Mouse (Mus musculus): ENCODE data around the gene Cfi.

Gene Cfi

GRCm38 (mm10) chr3:129878405-129879021, 42.8 kb downstream of the Cfi start, which contains the start of gene Pla2g12a:
TSS of gene Pla2g12a (plus strand) at chr3:129878606.
- DNase-seq: peak; percentile 94 to 97

- peak in 1 of 2 experiments; percentile 31 for DNase-seq
Measured at GRCm38 (mm10) chr3:129879131-129879757, 43.6 kb downstream of the Cfi start.

- no peak for DNase-seq
Measured at GRCm38 (mm10) chr3:129879913-129880312, 44.2 kb downstream of the Cfi start.

GRCm38 (mm10) chr3:129880925-129881593, 45.4 kb downstream of the Cfi start:
- no peak for DNase-seq

GRCm38 (mm10) chr3:129885577-129885976, 49.9 kb downstream of the Cfi start:
- DNase-seq: no peak

- no peak for DNase-seq
Measured at GRCm38 (mm10) chr3:129886430-129886829, 50.7 kb downstream of the Cfi start.

- no peak for DNase-seq
Measured at GRCm38 (mm10) chr3:129887779-129888517, 52.3 kb downstream of the Cfi start.

- DNase-seq: no peak
Measured at GRCm38 (mm10) chr3:129892003-129892402, 56.3 kb downstream of the Cfi start.

- no peak for DNase-seq
Measured at GRCm38 (mm10) chr3:129893143-129893542, 57.5 kb downstream of the Cfi start.

GRCm38 (mm10) chr3:129896591-129896990, 60.9 kb downstream of the Cfi start:
- no peak for DNase-seq

- no peak for DNase-seq
Measured at GRCm38 (mm10) chr3:129898886-129899285, 63.2 kb downstream of the Cfi start.

- peak; percentile 46 to 74 for DNase-seq
Measured at GRCm38 (mm10) chr3:129901271-129901809, 65.7 kb downstream of the Cfi start, which contains the start of gene Casp6. TSS of gene Casp6 (plus strand) at chr3:129901425.

- DNase-seq: no peak
Measured at GRCm38 (mm10) chr3:129903369-129903768, 67.7 kb downstream of the Cfi start.

- no peak for DNase-seq
Measured at GRCm38 (mm10) chr3:129903866-129904265, 68.2 kb downstream of the Cfi start.

- DNase-seq: no peak
Measured at GRCm38 (mm10) chr3:129904381-129905132, 68.9 kb downstream of the Cfi start.

GRCm38 (mm10) chr3:129912025-129912424, 76.3 kb downstream of the Cfi start:
- DNase-seq: no peak

GRCm38 (mm10) chr3:129913241-129913640, 77.6 kb downstream of the Cfi start:
- DNase-seq: no peak

GRCm38 (mm10) chr3:129917424-129917823, 81.7 kb downstream of the Cfi start:
- no peak for DNase-seq

- DNase-seq: peak; percentile 53 to 68
Measured at GRCm38 (mm10) chr3:129918434-129918833, 82.8 kb downstream of the Cfi start.

GRCm38 (mm10) chr3:129923581-129923980, 87.9 kb downstream of the Cfi start:
- no peak for DNase-seq

Data from cerebellum, postnatal 25 days (tissue).